16 mouse cellular contexts compared by ENCODE assay signal in genomic region chr2:156843331-156843730, GRCm38 (mm10). TPM values are rescaled to one million over a fixed set of nuclear protein-coding genes. Genes with fewer than 3 reads are reported as not detected.
DNase-seq lines count a peak whose midpoint lies in the region; ATAC-seq and TF ChIP-seq lines count a peak whose summit lies in the region.
"Had no signal": no experiment of that assay in that cellular context is flagged by ENCODE, and none has a peak within 500 bp of the region (broad histone marks: within the 10 kb centered on the region; RNA-seq: fewer than 3 reads in every experiment).

No protein-coding gene starts in this region.

- peaks cover 62% of the 10 kb centered on the region for H3K4me1 ChIP-seq in heart, embryonic 10.5 days
- peaks cover 73% of the 10 kb centered on the region for H3K4me1 ChIP-seq in liver, embryonic 12.5 days
- peaks cover 23% of the 10 kb centered on the region for H3K4me1 ChIP-seq in liver, embryonic 11.5 days (replicated peaks; ENCODE audit: control insufficient read depth, insufficient read depth, low read length)
- peaks cover 68% of the 10 kb centered on the region for H3K4me1 ChIP-seq in G1E (ENCODE audit: insufficient read depth, low read depth, low read length)
- H3K4me1 ChIP-seq in limb, embryonic 10.5 days: peaks cover 59% of the 10 kb centered on the region

- intact Hi-C loops in left cerebral cortex, adult 2 months (cut with DNase I): no loop called here

- H3K36me3 ChIP-seq in heart, embryonic 10.5 days: peaks cover 46% of the 10 kb centered on the region
- H3K36me3 ChIP-seq in liver, embryonic 12.5 days: peaks cover 44% of the 10 kb centered on the region
- peaks cover 22% of the 10 kb centered on the region for H3K36me3 ChIP-seq in liver, embryonic 11.5 days (ENCODE audit: control insufficient read depth, insufficient read depth, low read length)
- peaks cover 55% of the 10 kb centered on the region for H3K36me3 ChIP-seq in G1E (replicated peaks)
- peaks cover 52% of the 10 kb centered on the region for H3K36me3 ChIP-seq in limb, embryonic 10.5 days

- no peak for TF ChIP-seq CTCF in G1E (IDR thresholded peaks at IDR 0.05; ENCODE audit: low read depth, low read length)
- no peak for TF ChIP-seq CTCF in left cerebral cortex, adult 2 months (IDR thresholded peaks at IDR 0.05)

- peak overlapping the region; percentile 99; the same call in 1 of the 2 replicates for H3K4me2 ChIP-seq in liver, embryonic 12.5 days
- H3K4me2 ChIP-seq in liver, embryonic 11.5 days: no peak overlapping the region; the same call in 1 of the 2 replicates

- DNase-seq in heart, embryonic 10.5 days (ENCODE audit: low spot score): no peak
- DNase-seq in heart, adult 9 months (ENCODE audit: low spot score in 2 of 2): no peak
- DNase-seq in liver, embryonic 11.5 days (ENCODE audit: low spot score): no peak
- no peak for DNase-seq in G1E (ENCODE audit: low spot score)
- no peak for DNase-seq in limb, embryonic 10.5 days (ENCODE audit: low spot score)
- no peak for DNase-seq in left cerebral cortex, adult 2 months (ENCODE audit: extremely low spot score in 1 of 2, low spot score in 2 of 2)
- DNase-seq in lung, postnatal 4 days: no peak
- DNase-seq: adrenal gland, adult 8-10 months; heart, postnatal 14 days; kidney, postnatal 14 days; liver, postnatal 0 days; right cerebral cortex, postnatal 4 days had no signal

- no peak for ATAC-seq in liver, embryonic 12.5 days
- no peak for ATAC-seq in liver, embryonic 11.5 days (replicated peaks; ENCODE audit: low FRiP score)
- ATAC-seq in G1E (ENCODE audit: extremely low read depth, insufficient number of reproducible peaks, low FRiP score, poor library complexity, severe bottlenecking): no peak
- ATAC-seq: liver, postnatal 0 days; Patski had no signal

- peak overlapping the region; percentile 28 for H3K4me3 ChIP-seq in heart, embryonic 10.5 days
- H3K4me3 ChIP-seq in liver, embryonic 12.5 days: no peak overlapping the region
- H3K4me3 ChIP-seq in liver, embryonic 11.5 days (ENCODE audit: low read depth, low read length): no peak overlapping the region
- peak overlapping the region; percentile 23; the same call in 1 of the 2 replicates for H3K4me3 ChIP-seq in G1E (ENCODE audit: low read depth, low read length)
- peak overlapping the region; percentile 96 for H3K4me3 ChIP-seq in limb, embryonic 10.5 days
- no peak overlapping the region for H3K4me3 ChIP-seq in left cerebral cortex, adult 2 months

- no peaks in the 10 kb centered on the region for H3K9me3 ChIP-seq in heart, embryonic 10.5 days
- H3K9me3 ChIP-seq in liver, embryonic 12.5 days (replicated peaks): no peaks in the 10 kb centered on the region
- H3K9me3 ChIP-seq in liver, embryonic 11.5 days (ENCODE audit: control insufficient read depth, low read length): no peaks in the 10 kb centered on the region
- no peaks in the 10 kb centered on the region for H3K9me3 ChIP-seq in G1E (replicated peaks)
- H3K9me3 ChIP-seq in limb, embryonic 10.5 days (replicated peaks): no peaks in the 10 kb centered on the region

- H3K9ac ChIP-seq in liver, embryonic 12.5 days: no peak overlapping the region
- no peak overlapping the region for H3K9ac ChIP-seq in liver, embryonic 11.5 days (ENCODE audit: low read depth, low read length)
- H3K9ac ChIP-seq: liver, postnatal 0 days had no signal

- H3K27me3 ChIP-seq in heart, embryonic 10.5 days (ENCODE audit: insufficient read depth, poor library complexity, severe bottlenecking): no peaks in the 10 kb centered on the region
- no peaks in the 10 kb centered on the region for H3K27me3 ChIP-seq in liver, embryonic 12.5 days (replicated peaks)
- no peaks in the 10 kb centered on the region for H3K27me3 ChIP-seq in liver, embryonic 11.5 days (replicated peaks; ENCODE audit: control insufficient read depth, insufficient read depth, low read length)
- H3K27me3 ChIP-seq in G1E (ENCODE audit: insufficient read depth, low read length): no peaks in the 10 kb centered on the region
- H3K27me3 ChIP-seq in limb, embryonic 10.5 days (ENCODE audit: low read depth, poor library complexity, severe bottlenecking): no peaks in the 10 kb centered on the region
- H3K27me3 ChIP-seq: Patski had no signal

- no peak overlapping the region for H3K27ac ChIP-seq in heart, embryonic 10.5 days
- H3K27ac ChIP-seq in liver, embryonic 12.5 days: no peak overlapping the region
- H3K27ac ChIP-seq in liver, embryonic 11.5 days (ENCODE audit: low read depth, low read length): no peak overlapping the region
- H3K27ac ChIP-seq in limb, embryonic 10.5 days: no peak overlapping the region
- H3K27ac ChIP-seq in left cerebral cortex, adult 2 months: no peak overlapping the region

- WGBS in heart, embryonic 10.5 days: 84% methylated on average over 10 of the region's 10 CpGs
- WGBS in liver, embryonic 12.5 days (ENCODE audit: insufficient replicate concordance): 84% methylated on average over 10 of the region's 10 CpGs
- 86% methylated on average over 10 of the region's 10 CpGs for WGBS in liver, embryonic 11.5 days
- WGBS in limb, embryonic 10.5 days: 64% methylated on average over 10 of the region's 10 CpGs

RNA-seq across cellular contexts. Expression of gene Tgif2, which starts 3.5 kb away (rescaled TPM):
- 48.4 and 62.3 TPM in 2 replicates for polyA plus RNA-seq in heart, embryonic 10.5 days (2016; fragmentation: Nextera tagmentation; extraction: Ambion mirVana)
- polyA plus RNA-seq in liver, embryonic 12.5 days (2016; fragmentation: Nextera tagmentation; extraction: Ambion mirVana): 15.4 and 16.2 TPM in 2 replicates
- 33.3 and 40.0 TPM in 2 replicates for polyA plus RNA-seq in liver, embryonic 11.5 days (2014; fragmentation: Nextera tagmentation; extraction: Ambion mirVana)
- total RNA-seq in G1E (2014; fragmentation: Nextera tagmentation): 22.8 and 25.7 TPM in 2 replicates
- total RNA-seq in G1E (2017): 24.9 and 26.7 TPM in 2 replicates
- 60.6 and 77.6 TPM in 2 replicates for polyA plus RNA-seq in G1E (2012)
- polyA plus RNA-seq in limb, embryonic 10.5 days (2016; fragmentation: Nextera tagmentation; extraction: Ambion mirVana): 104 and 109 TPM in 2 replicates
- total RNA-seq in left cerebral cortex, adult 2 months (2021): under 1 TPM; 0.68 to 0.89 TPM

RNA-seq across cellular contexts. Expression of gene 4930518I15Rik, which starts 14.4 kb away (rescaled TPM):
- polyA plus RNA-seq in heart, embryonic 10.5 days (2016; fragmentation: Nextera tagmentation; extraction: Ambion mirVana): 4.7 and 6.3 TPM in 2 replicates
- 2.5 and 2.7 TPM in 2 replicates for polyA plus RNA-seq in liver, embryonic 12.5 days (2016; fragmentation: Nextera tagmentation; extraction: Ambion mirVana)
- polyA plus RNA-seq in liver, embryonic 11.5 days (2014; fragmentation: Nextera tagmentation; extraction: Ambion mirVana): 3.6 and 5.1 TPM in 2 replicates
- 4.2 and 6.8 TPM in 2 replicates for total RNA-seq in G1E (2014; fragmentation: Nextera tagmentation)
- 1.6 and 1.9 TPM in 2 replicates for total RNA-seq in G1E (2017)
- 0.09 TPM in 2 replicates for polyA plus RNA-seq in G1E (2012)
- 9.4 and 10.7 TPM in 2 replicates for polyA plus RNA-seq in limb, embryonic 10.5 days (2016; fragmentation: Nextera tagmentation; extraction: Ambion mirVana)
- 1 to 10 TPM; 2.8 TPM for total RNA-seq in left cerebral cortex, adult 2 months (2021)
- total RNA-seq: common myeloid progenitor, adult 5-6 weeks had no signal

RNA-seq across cellular contexts. Expression of gene Rab5if, which starts 19.6 kb away (rescaled TPM):
- polyA plus RNA-seq in heart, embryonic 10.5 days (2016; fragmentation: Nextera tagmentation; extraction: Ambion mirVana): 197 and 198 TPM in 2 replicates
- polyA plus RNA-seq in liver, embryonic 12.5 days (2016; fragmentation: Nextera tagmentation; extraction: Ambion mirVana): 250 and 266 TPM in 2 replicates
- 247 and 278 TPM in 2 replicates for polyA plus RNA-seq in liver, embryonic 11.5 days (2014; fragmentation: Nextera tagmentation; extraction: Ambion mirVana)
- total RNA-seq in G1E (2014; fragmentation: Nextera tagmentation) (97.3 and 108 TPM in 2 replicates), G1E (2017) (210 and 302 TPM in 2 replicates)
- polyA plus RNA-seq in G1E (2012): 103 and 173 TPM in 2 replicates
- polyA plus RNA-seq in limb, embryonic 10.5 days (2016; fragmentation: Nextera tagmentation; extraction: Ambion mirVana): 182 and 204 TPM in 2 replicates
- 10 to 100 TPM; 87.1 to 94.4 TPM for total RNA-seq in left cerebral cortex, adult 2 months (2021)

RNA-seq across cellular contexts. Expression of gene Sla2, which starts 43.7 kb away (rescaled TPM):
- 1.1 and 1.9 TPM in 2 replicates for polyA plus RNA-seq in heart, embryonic 10.5 days (2016; fragmentation: Nextera tagmentation; extraction: Ambion mirVana)
- polyA plus RNA-seq in liver, embryonic 12.5 days (2016; fragmentation: Nextera tagmentation; extraction: Ambion mirVana): 6.2 and 7.1 TPM in 2 replicates
- polyA plus RNA-seq in liver, embryonic 11.5 days (2014; fragmentation: Nextera tagmentation; extraction: Ambion mirVana): 11.6 and 11.9 TPM in 2 replicates
- 0.83 TPM in 1 of 2 replicates, not detected in the other for total RNA-seq in G1E (2014; fragmentation: Nextera tagmentation)
- 0.98 and 1.0 TPM in 2 replicates for total RNA-seq in G1E (2017)
- polyA plus RNA-seq in G1E (2012): 0.62 and 0.83 TPM in 2 replicates
- 0.45 and 0.58 TPM in 2 replicates for polyA plus RNA-seq in limb, embryonic 10.5 days (2016; fragmentation: Nextera tagmentation; extraction: Ambion mirVana)
- total RNA-seq in left cerebral cortex, adult 2 months (2021): under 1 TPM; 0.41 to 0.51 TPM
- total RNA-seq: gastrocnemius, postnatal 4 days had no signal

Comparison
In these comparisons a context has a peak if more than half of its experiments do, and no peak if none do; other contexts are left out.
1. H3K4me3 ChIP-seq: peak in heart, embryonic 10.5 days (single experiment), G1E (single experiment) and limb, embryonic 10.5 days (single experiment); none in liver, embryonic 12.5 days (single experiment), liver, embryonic 11.5 days (single experiment) and left cerebral cortex, adult 2 months (single experiment).